Mouse (Mus musculus) ES-Bruce4 (cell line): Measurements from ENCODE around the gene Il27.

Experiments used
- CTCF ChIP-seq: IDR thresholded peaks from one replicate; pipeline ENCODE4 v1.8.1; 2011; ENCODE audit warnings: low read depth, low read length
- POLR2A ChIP-seq: IDR thresholded peaks from one replicate; pipeline ENCODE4 v1.8.1; 2011; ENCODE audit warnings: low read length; ENCODE audit not compliant: insufficient read depth

DNA sequence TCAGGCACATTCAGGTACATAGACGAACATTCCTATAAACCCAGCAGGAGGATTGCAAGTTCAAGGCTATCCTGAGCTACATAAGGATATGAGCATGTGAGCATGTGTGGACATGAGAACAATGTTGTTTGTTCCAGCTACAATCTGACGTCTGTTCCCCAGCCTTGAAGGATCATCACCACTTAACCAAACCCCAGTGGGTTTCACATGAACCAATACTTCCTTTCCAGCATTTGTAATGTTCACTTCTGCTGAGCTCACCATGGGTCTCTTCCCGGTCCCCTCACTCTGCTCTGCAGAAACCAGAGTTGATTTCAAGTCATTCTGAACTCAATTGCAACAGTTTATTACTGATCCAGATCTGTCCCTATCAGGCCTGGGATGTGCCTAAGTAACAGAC is 7.9 kb upstream of the Il27 start:
- TF ChIP-seq CTCF: no peak
- no peak for TF ChIP-seq POLR2A
